Mouse (Mus musculus) midbrain, embryonic 10.5 days (tissue): Measurements from ENCODE around the gene Mb. TPM values are rescaled to one million over a fixed set of nuclear protein-coding genes. Genes with fewer than 3 reads are reported as not detected.

Source experiments
- DNase-seq: peaks from one replicate; pipeline ENCODE4 v3.0.0-alpha.2; 2017; ENCODE audit warnings: low spot score
- H3K27ac ChIP-seq: fragments of 300-500 bp; sonication (generic); replicated peaks from 2 replicates; pipeline ENCODE4 v1.5.1; 2016; ENCODE audit warnings: mild to moderate bottlenecking
- H3K27me3 ChIP-seq: fragments of 300-500 bp; sonication (generic); 2 replicates; pipeline ENCODE4 v1.6.1; 2016; ENCODE audit warnings: low read depth, mild to moderate bottlenecking; ENCODE audit not compliant: poor library complexity, severe bottlenecking
- H3K36me3 ChIP-seq: fragments of 300-500 bp; sonication (generic); 2 replicates; pipeline ENCODE4 v1.6.1; 2016; ENCODE audit warnings: mild to moderate bottlenecking, moderate library complexity
- H3K4me1 ChIP-seq: fragments of 300-500 bp; sonication (generic); 2 replicates; pipeline ENCODE4 v1.6.1; 2016
- H3K4me3 ChIP-seq: fragments of 300-500 bp; sonication (generic); 2 replicates; pipeline ENCODE4 v1.5.1; 2016; ENCODE audit warnings: mild to moderate bottlenecking, moderate library complexity
- H3K9me3 ChIP-seq: fragments of 300-500 bp; sonication (generic); replicated peaks from 2 replicates; pipeline ENCODE4 v1.6.1; 2016; ENCODE audit warnings: mild to moderate bottlenecking
- WGBS: fragments of 180-500 bp; shearing (Covaris S2); methylation state at CpG from one replicate; pipeline ENCODE4 v1.1.7; 2016; 5-methylcytosine and 5-hydroxymethylcytosine counted together
- polyA plus RNA-seq: library from polyadenylated mRNA; unstranded; fragments of >200 nt; fragmentation: Nextera tagmentation; extraction: Ambion mirVana; gene quantifications from 2 replicates; pipeline ENCODE4 v1.2.1, GENCODE M21; 2016

Gene Mb
- 0.16 and 0.25 TPM in 2 replicates for polyA plus RNA-seq

- Histone ChIP-seq H3K36me3 (no peaks in the 10 kb centered on the region), H3K4me1 (peaks cover 21% of the 10 kb centered on the region), H3K27ac (no peak within 1 kb of the TSS), H3K4me3 (no peak within 1 kb of the TSS), H3K27me3 (no peaks in the 10 kb centered on the region; the same call in 1 of the 2 replicates), H3K9me3 (no peaks in the 10 kb centered on the region)
- no peak for DNase-seq
- 92% methylated on average over 10 of the region's 10 CpGs for WGBS
Observed at GRCm38 (mm10) chr15:77050570-77050969, at the start of gene Mb. Gene Mb (minus strand): TSS chr15:77050670.

DNA sequence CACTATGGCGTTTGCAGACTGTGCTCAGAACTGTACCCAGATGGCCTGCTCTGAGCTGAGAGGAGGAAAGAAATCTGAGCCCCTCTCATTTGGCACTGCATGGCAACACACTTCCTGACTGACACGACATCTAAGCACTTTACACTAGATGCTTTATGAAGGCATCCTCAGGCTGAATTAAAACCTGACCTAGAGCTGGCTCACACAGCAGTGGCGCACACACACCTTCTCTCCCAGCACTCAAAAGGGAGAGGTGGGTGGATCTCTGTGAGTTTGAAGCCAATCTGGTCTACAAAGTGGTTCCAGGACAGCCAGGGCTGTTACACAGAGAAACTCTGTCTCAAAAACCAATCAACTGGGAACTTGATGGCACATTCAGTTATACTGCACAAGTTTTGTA, 49.3 kb upstream of the Mb start:
- Histone ChIP-seq H3K4me1 (peaks cover 10% of the 10 kb centered on the region), H3K4me3 (no peak overlapping the region), H3K36me3 (peaks cover 48% of the 10 kb centered on the region), H3K27me3 (no peaks in the 10 kb centered on the region), H3K27ac (no peak overlapping the region), H3K9me3 (no peaks in the 10 kb centered on the region)
- 80% methylated on average over 3 of the region's 3 CpGs for WGBS
- no peak for DNase-seq

DNA sequence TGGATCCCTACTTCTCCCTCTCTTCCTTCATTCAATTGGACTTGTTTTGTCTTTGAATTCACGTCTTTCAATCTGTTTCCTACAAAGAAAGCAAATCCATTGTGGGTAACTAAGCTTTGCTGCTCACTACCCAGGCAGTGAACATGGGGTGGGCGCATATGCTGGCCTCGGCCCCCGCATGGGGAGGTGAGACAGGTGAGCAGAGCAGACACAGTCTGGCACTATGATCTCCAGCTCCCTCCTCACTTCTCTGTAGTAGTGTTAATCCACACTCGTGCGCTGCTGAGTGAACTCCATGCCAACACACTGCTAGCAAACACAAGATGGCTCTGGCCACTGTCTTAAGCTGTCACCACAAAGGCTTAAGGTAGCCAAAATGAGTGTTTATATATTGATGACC, 46.9 kb upstream of the Mb start:
- Histone ChIP-seq H3K36me3 (peaks cover 60% of the 10 kb centered on the region), H3K27ac (no peak overlapping the region), H3K4me1 (no peaks in the 10 kb centered on the region), H3K4me3 (no peak overlapping the region), H3K27me3 (no peaks in the 10 kb centered on the region), H3K9me3 (no peaks in the 10 kb centered on the region)
- no peak for DNase-seq
- WGBS: 92% methylated on average over 6 of the region's 6 CpGs

DNA sequence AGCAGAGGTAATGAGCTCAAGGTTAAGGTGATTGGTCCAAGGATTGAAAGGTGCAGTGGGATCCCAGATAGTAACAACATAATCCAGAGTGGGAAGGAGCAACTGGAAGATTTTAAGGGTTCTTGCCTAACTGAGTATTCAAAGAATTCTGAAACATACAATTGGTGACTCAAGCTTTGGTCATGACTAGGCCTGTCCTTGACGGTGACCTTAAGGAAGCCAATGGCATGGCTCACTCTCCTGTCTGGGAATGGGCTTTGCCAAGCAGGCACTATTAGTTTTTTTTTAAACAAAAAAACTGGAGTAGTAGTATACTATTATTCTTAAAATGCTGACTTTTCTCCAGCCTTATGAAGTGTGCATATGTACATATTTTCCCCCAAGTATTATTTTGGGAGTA, 44.7 kb upstream of the Mb start:
- WGBS: 95% methylated on average over 1 of the region's 1 CpGs
- Histone ChIP-seq H3K36me3 (peaks cover 62% of the 10 kb centered on the region), H3K27ac (no peak overlapping the region), H3K4me3 (no peak overlapping the region), H3K27me3 (no peaks in the 10 kb centered on the region), H3K9me3 (no peaks in the 10 kb centered on the region), H3K4me1 (no peaks in the 10 kb centered on the region)
- DNase-seq: no peak

GRCm38 (mm10) chr15:77094431-77094830, 44.0 kb upstream of the Mb start:
- Histone ChIP-seq H3K4me1 (no peaks in the 10 kb centered on the region), H3K9me3 (no peaks in the 10 kb centered on the region), H3K27me3 (no peaks in the 10 kb centered on the region), H3K4me3 (no peak overlapping the region), H3K36me3 (peaks cover 60% of the 10 kb centered on the region), H3K27ac (no peak overlapping the region)
- WGBS: 96% methylated on average over 13 of the region's 13 CpGs
- no peak for DNase-seq

DNA sequence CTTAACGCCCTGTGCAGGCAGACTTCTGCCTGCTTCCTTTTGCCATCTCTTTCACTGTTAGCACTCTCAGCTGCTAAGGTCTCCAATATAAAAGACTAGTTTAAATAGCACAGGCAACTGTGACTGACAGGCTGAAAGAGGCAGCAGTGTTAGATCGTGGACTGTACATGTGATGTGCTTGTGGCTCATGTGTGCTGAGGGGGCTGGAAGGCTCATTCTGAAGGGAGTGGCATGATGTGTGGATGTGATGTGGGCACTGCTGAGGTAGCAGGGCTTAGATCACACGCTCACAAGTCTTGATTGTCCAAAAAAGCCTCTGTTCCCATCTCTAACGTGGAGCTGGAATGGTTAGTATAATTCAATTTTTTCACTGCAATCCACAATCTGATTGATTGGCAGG, 40.9 kb upstream of the Mb start:
- peaks cover 51% of the 10 kb centered on the region for H3K36me3 ChIP-seq
- H3K4me3 ChIP-seq: no peak overlapping the region
- WGBS: 91% methylated on average over 4 of the region's 4 CpGs
- H3K9me3 ChIP-seq: no peaks in the 10 kb centered on the region
- H3K27ac ChIP-seq: no peak overlapping the region
- H3K27me3 ChIP-seq: no peaks in the 10 kb centered on the region
- no peak for DNase-seq
- H3K4me1 ChIP-seq: no peaks in the 10 kb centered on the region

- Histone ChIP-seq H3K36me3 (peaks cover 51% of the 10 kb centered on the region), H3K4me1 (no peaks in the 10 kb centered on the region), H3K9me3 (no peaks in the 10 kb centered on the region), H3K27ac (no peak overlapping the region), H3K4me3 (no peak overlapping the region), H3K27me3 (no peaks in the 10 kb centered on the region)
- 91% methylated on average over 5 of the region's 5 CpGs for WGBS
- DNase-seq: no peak
Observed at GRCm38 (mm10) chr15:77090531-77090930, 40.1 kb upstream of the Mb start.

DNA sequence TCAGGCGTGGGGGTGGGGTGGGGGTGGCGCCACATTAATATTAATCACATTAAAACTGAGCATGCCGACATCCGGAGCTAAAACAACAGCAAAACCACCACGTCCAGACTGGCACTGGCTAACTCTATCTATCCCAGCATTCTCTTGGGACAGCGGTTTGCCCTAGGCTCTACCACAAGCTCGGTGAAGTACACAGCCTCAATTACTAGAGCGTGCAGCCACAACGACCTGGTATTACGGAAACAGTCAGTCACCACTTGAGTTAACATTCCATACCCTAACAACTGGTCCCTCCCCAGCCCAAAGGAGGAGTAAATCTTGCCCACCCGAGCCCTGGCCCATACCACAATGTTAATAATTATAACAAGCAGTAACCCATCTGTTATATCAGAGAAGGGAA, 38.8 kb upstream of the Mb start:
- no peak for DNase-seq
- Histone ChIP-seq H3K27ac (no peak overlapping the region), H3K9me3 (no peaks in the 10 kb centered on the region), H3K36me3 (peaks cover 60% of the 10 kb centered on the region), H3K4me1 (no peaks in the 10 kb centered on the region), H3K27me3 (no peaks in the 10 kb centered on the region), H3K4me3 (no peak overlapping the region)
- 80% methylated on average over 11 of the region's 11 CpGs for WGBS

GRCm38 (mm10) chr15:77086488-77086887, 36.0 kb upstream of the Mb start:
- WGBS: 93% methylated on average over 1 of the region's 1 CpGs
- peaks cover 62% of the 10 kb centered on the region for H3K36me3 ChIP-seq

DNA sequence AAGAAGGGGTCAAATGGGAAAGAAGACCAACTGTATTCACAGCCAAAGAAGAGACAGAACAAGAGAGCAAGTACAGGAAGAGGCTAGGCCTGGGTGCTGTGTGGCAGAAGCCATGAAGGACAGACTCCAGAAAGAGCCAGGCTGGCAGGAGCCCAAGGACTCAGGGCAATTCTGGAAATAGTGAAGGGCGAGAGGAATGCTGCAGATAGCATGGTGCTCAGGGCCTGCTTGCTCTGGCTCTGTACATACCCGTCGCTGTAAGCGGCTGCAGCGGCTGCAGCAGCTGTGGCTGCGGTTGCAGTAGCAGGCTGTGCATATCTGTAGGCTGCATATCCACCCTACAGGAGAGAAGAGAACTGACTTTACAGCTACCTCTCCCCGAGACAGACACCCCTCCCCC, 35.3 kb upstream of the Mb start:
- no peaks in the 10 kb centered on the region for H3K27me3 ChIP-seq
- no peak overlapping the region for H3K27ac ChIP-seq
- H3K4me3 ChIP-seq: no peak overlapping the region
- 96% methylated on average over 7 of the region's 7 CpGs for WGBS
- DNase-seq: no peak
- H3K9me3 ChIP-seq: no peaks in the 10 kb centered on the region
- H3K4me1 ChIP-seq: no peaks in the 10 kb centered on the region
- H3K36me3 ChIP-seq: peaks cover 61% of the 10 kb centered on the region

More at GRCm38 (mm10) chr15:77086488-77086887, 36.0 kb upstream of the Mb start:
- no peaks in the 10 kb centered on the region for H3K9me3 ChIP-seq
- DNase-seq: no peak
- H3K4me3 ChIP-seq: no peak overlapping the region
- no peak overlapping the region for H3K27ac ChIP-seq
- H3K27me3 ChIP-seq: no peaks in the 10 kb centered on the region
- no peaks in the 10 kb centered on the region for H3K4me1 ChIP-seq

- Histone ChIP-seq H3K36me3 (peaks cover 75% of the 10 kb centered on the region), H3K4me3 (no peak overlapping the region), H3K27ac (no peak overlapping the region), H3K9me3 (no peaks in the 10 kb centered on the region), H3K4me1 (no peaks in the 10 kb centered on the region), H3K27me3 (no peaks in the 10 kb centered on the region)
- WGBS: 85% methylated on average over 5 of the region's 5 CpGs
- DNase-seq: no peak
Observed at GRCm38 (mm10) chr15:77081454-77081853, 31.0 kb upstream of the Mb start.

DNA sequence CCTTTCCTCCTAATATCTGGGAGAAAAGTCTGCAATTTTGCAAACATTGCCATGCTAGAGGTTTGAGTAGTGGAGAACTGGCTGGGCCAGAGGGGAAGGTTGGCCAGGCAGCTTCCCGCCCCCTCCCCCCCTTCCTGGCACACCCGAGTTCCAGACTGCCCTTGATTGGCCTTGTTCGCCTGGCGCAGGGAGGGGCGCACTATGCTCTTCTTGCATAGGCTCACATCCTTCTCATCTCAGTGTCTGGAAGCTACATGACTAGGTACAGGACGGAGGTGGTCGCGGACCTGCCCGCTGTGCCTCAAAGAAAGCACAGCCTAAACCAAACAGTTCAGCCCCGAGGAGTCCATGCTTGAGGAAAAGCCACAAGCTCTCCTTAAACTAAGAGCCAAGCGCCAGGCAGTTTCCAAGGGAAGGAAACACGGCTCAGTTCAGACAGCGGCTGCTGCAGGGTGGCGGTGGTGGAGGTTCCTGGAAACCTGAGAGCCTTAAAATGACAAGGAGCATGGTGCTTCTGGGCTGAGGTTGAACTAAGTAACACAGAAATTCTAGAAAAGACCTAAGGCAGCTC, 30.3 kb upstream of the Mb start:
- H3K27ac ChIP-seq: no peak overlapping the region
- 84% methylated on average over 14 of the region's 14 CpGs for WGBS
- H3K9me3 ChIP-seq: no peaks in the 10 kb centered on the region
- no peak overlapping the region for H3K4me3 ChIP-seq
- no peak for DNase-seq
- H3K36me3 ChIP-seq: peaks cover 77% of the 10 kb centered on the region
- no peaks in the 10 kb centered on the region for H3K4me1 ChIP-seq
- H3K27me3 ChIP-seq: no peaks in the 10 kb centered on the region

GRCm38 (mm10) chr15:77079890-77080361, 29.5 kb upstream of the Mb start:
- H3K27ac ChIP-seq: no peak overlapping the region
- H3K9me3 ChIP-seq: no peaks in the 10 kb centered on the region
- H3K4me3 ChIP-seq: no peak overlapping the region
- H3K36me3 ChIP-seq: peaks cover 72% of the 10 kb centered on the region
- no peak for DNase-seq
- no peaks in the 10 kb centered on the region for H3K4me1 ChIP-seq
- H3K27me3 ChIP-seq: no peaks in the 10 kb centered on the region
- 77% methylated on average over 11 of the region's 11 CpGs for WGBS
